Mouse (Mus musculus) lung, postnatal 0 days (tissue): ENCODE results near the gene Pnrc2. TPM values are rescaled to one million over a fixed set of nuclear protein-coding genes. Genes with fewer than 3 reads are reported as not detected.
A peak's percentile ranks its signal among the peaks of the same experiment; 100 is the strongest.

ENCODE experiments used
- ATAC-seq: fragments of 200-750 bp; cut with Nextera tagmentation; 2 replicates; pipeline ENCODE4 v1.8.0; 2017; ENCODE audit warnings: moderate library complexity
- DNase-seq: peaks from one replicate; pipeline ENCODE4 v3.0.0-alpha.2; 2016; ENCODE audit warnings: low spot score
- H3K27ac ChIP-seq: fragments of 300-500 bp; sonication (generic); 2 replicates; pipeline ENCODE4 v1.5.1; 2014; ENCODE audit warnings: antibody characterized with exemption, mild to moderate bottlenecking, low read length, mixed read lengths
- H3K27me3 ChIP-seq: fragments of 300-500 bp; sonication (generic); replicated peaks from 2 replicates; pipeline ENCODE4 v1.6.1; 2014; ENCODE audit warnings: low read length, mixed read lengths; ENCODE audit not compliant: insufficient read depth
- H3K36me3 ChIP-seq: fragments of 300-500 bp; sonication (generic); 2 replicates; pipeline ENCODE4 v1.6.1; 2014; ENCODE audit warnings: low read length, mixed read lengths; ENCODE audit not compliant: insufficient read depth
- H3K4me1 ChIP-seq: fragments of 300-500 bp; sonication (generic); 2 replicates; pipeline ENCODE4 v1.6.1; 2014; ENCODE audit warnings: antibody characterized with exemption, low read depth, low read length, mixed read lengths; ENCODE audit not compliant: insufficient read depth
- H3K4me2 ChIP-seq: fragments of 300-500 bp; sonication (generic); replicated peaks from 2 replicates; pipeline ENCODE4 v1.6.1; 2014; ENCODE audit warnings: low read depth, mild to moderate bottlenecking, low read length, moderate library complexity, mixed read lengths
- H3K4me3 ChIP-seq: fragments of 300-500 bp; sonication (generic); 2 replicates; pipeline ENCODE4 v1.5.1; 2014; ENCODE audit warnings: low read depth, low read length
- H3K9ac ChIP-seq: fragments of 300-500 bp; sonication (generic); replicated peaks from 2 replicates; pipeline ENCODE4 v1.6.1; 2014; ENCODE audit warnings: low read depth, mild to moderate bottlenecking
- H3K9me3 ChIP-seq: fragments of 300-500 bp; sonication (generic); 2 replicates; pipeline ENCODE4 v1.6.1; 2016; ENCODE audit warnings: low read length, mixed read lengths
- CTCF ChIP-seq: IDR thresholded peaks from 2 replicates; pipeline ENCODE4 v1.5.1; 2016; ENCODE audit warnings: antibody characterized with exemption, mild to moderate bottlenecking
- EP300 ChIP-seq: IDR thresholded peaks from 2 replicates; pipeline ENCODE4 v1.6.1; 2016; ENCODE audit warnings: antibody characterized with exemption, mild to moderate bottlenecking, control low read depth
- WGBS: fragments of 180-500 bp; shearing (Covaris S2); extraction: QIAGEN DNeasy Blood & Tissue Kit; methylation state at CpG from one replicate; pipeline ENCODE4 v1.1.7; 2014; 5-methylcytosine and 5-hydroxymethylcytosine counted together
- polyA plus RNA-seq: library from polyadenylated mRNA; unstranded; fragments of >200 nt; fragmentation: Nextera tagmentation; extraction: Ambion mirVana; gene quantifications from 2 replicates; pipeline ENCODE4 v1.2.1, GENCODE M21; 2015

Pnrc2 gene
- polyA plus RNA-seq, 1 experiment from 2014 or later: 139 TPM

GRCm38 (mm10) chr4:135918635-135919279 is 45.1 kb upstream of the Pnrc2 start:
- Histone ChIP-seq H3K4me2 (no peak overlapping the region), H3K27me3 (no peaks in the 10 kb centered on the region), H3K36me3 (no peaks in the 10 kb centered on the region), H3K27ac (peak overlapping the region; percentile 32; the same call in 1 of the 2 replicates), H3K9ac (no peak overlapping the region), H3K4me3 (no peak overlapping the region), H3K9me3 (no peaks in the 10 kb centered on the region), H3K4me1 (peaks cover 4% of the 10 kb centered on the region; the same call in 1 of the 2 replicates)
- TF ChIP-seq CTCF (no peak), EP300 (no peak)
- DNase-seq: peak; percentile 69
- 60% methylated on average over 13 of the region's 13 CpGs for WGBS
- no peak for ATAC-seq

DNA sequence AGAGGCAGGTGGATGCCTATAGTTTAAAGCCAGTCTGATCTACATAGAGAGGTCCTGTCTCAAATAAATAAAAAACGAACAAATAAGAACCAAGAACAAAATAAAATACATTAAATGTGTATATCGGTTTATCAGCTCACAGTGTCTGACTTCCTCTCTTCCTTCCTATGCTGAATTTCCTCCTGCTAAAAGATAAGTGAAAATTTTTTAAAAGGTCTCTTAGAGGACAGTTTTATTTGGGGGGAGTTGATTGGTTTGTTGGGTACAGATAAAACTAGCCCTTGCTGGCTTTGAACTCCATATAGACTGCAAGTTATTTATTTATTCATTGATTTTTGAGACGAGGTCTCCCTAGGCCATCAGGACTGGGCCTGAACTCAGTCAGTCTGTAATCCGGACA is 39.8 kb upstream of the Pnrc2 start:
- no peak overlapping the region for H3K27ac ChIP-seq
- no peaks in the 10 kb centered on the region for H3K36me3 ChIP-seq
- no peak overlapping the region for H3K9ac ChIP-seq
- no peaks in the 10 kb centered on the region for H3K27me3 ChIP-seq
- no peaks in the 10 kb centered on the region for H3K4me1 ChIP-seq
- H3K9me3 ChIP-seq: no peaks in the 10 kb centered on the region
- WGBS: 53% methylated on average over 4 of the region's 4 CpGs
- no peak for ATAC-seq
- no peak for TF ChIP-seq EP300
- no peak for TF ChIP-seq CTCF
- no peak for DNase-seq
- no peak overlapping the region for H3K4me3 ChIP-seq
- H3K4me2 ChIP-seq: no peak overlapping the region

GRCm38 (mm10) chr4:135912835-135913234 is 39.2 kb upstream of the Pnrc2 start:
- Histone ChIP-seq H3K4me3 (no peak overlapping the region), H3K9ac (no peak overlapping the region), H3K9me3 (no peaks in the 10 kb centered on the region), H3K4me1 (no peaks in the 10 kb centered on the region), H3K4me2 (no peak overlapping the region), H3K27ac (no peak overlapping the region), H3K27me3 (no peaks in the 10 kb centered on the region), H3K36me3 (no peaks in the 10 kb centered on the region)
- ATAC-seq (no peak), DNase-seq (no peak)
- TF ChIP-seq CTCF (no peak), EP300 (no peak)
- WGBS: 50% methylated on average over 3 of the region's 3 CpGs

DNA sequence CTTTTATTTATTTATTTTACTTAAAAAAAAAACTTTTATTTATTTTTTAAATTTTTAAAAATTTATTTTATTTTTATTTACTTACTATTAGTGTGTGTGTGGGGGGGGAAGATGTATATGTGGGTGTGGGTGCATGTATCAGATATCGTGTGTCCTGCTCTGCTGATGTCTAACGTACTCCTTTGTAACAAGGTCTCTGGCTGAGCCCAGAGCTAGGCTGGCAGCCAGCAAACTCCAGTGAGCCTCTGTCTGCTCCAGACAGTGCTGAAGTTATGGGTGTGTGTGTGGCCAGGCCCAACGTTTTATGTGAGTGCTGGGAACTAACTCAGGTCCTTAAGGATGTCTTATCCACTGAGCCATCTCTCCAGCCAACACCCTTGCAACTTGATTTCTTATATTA is 38.5 kb upstream of the Pnrc2 start:
- H3K4me3 ChIP-seq: no peak overlapping the region
- no peak overlapping the region for H3K27ac ChIP-seq
- H3K4me2 ChIP-seq: no peak overlapping the region
- no peak for DNase-seq
- H3K36me3 ChIP-seq: no peaks in the 10 kb centered on the region
- TF ChIP-seq CTCF (no peak), EP300 (no peak)
- no peaks in the 10 kb centered on the region for H3K4me1 ChIP-seq
- no peaks in the 10 kb centered on the region for H3K27me3 ChIP-seq
- 51% methylated on average over 3 of the region's 3 CpGs for WGBS
- ATAC-seq: no peak
- no peak overlapping the region for H3K9ac ChIP-seq
- no peaks in the 10 kb centered on the region for H3K9me3 ChIP-seq

GRCm38 (mm10) chr4:135911531-135911930 is 37.9 kb upstream of the Pnrc2 start:
- 49% methylated on average over 7 of the region's 7 CpGs for WGBS
- Histone ChIP-seq H3K4me2 (no peak overlapping the region), H3K27me3 (no peaks in the 10 kb centered on the region), H3K4me3 (no peak overlapping the region), H3K36me3 (no peaks in the 10 kb centered on the region), H3K27ac (no peak overlapping the region), H3K9ac (no peak overlapping the region), H3K9me3 (no peaks in the 10 kb centered on the region), H3K4me1 (no peaks in the 10 kb centered on the region)
- ATAC-seq (peak; percentile 93), DNase-seq (peak; percentile 39)
- TF ChIP-seq EP300 (peak; percentile 50; the same call in 1 of the 2 replicates), CTCF (no peak)

- Histone ChIP-seq H3K27ac (no peak overlapping the region), H3K9ac (no peak overlapping the region), H3K4me3 (no peak overlapping the region), H3K4me1 (no peaks in the 10 kb centered on the region), H3K4me2 (no peak overlapping the region), H3K9me3 (no peaks in the 10 kb centered on the region), H3K36me3 (no peaks in the 10 kb centered on the region), H3K27me3 (no peaks in the 10 kb centered on the region)
- WGBS: 23% methylated on average over 13 of the region's 13 CpGs
- DNase-seq: no peak
- no peak for ATAC-seq
- no peak for TF ChIP-seq EP300
- no peak for TF ChIP-seq CTCF
Measured at GRCm38 (mm10) chr4:135909326-135910066, 35.8 kb upstream of the Pnrc2 start.
